Mouse (Mus musculus) kidney, adult 2 months (tissue): Measurements from ENCODE around the gene Arhgap32.

Experiments used
- CTCF ChIP-seq: fragments of 200-500 bp; conservative IDR thresholded peaks from 2 replicates; pipeline ENCODE4 v1.5.1; 2011; ENCODE audit warnings: low read depth, mild to moderate bottlenecking, control low read depth, low read length, moderate library complexity, mixed read lengths; ENCODE audit not compliant: insufficient read depth, insufficient read length
- POLR2A ChIP-seq: fragments of 200-500 bp; IDR thresholded peaks from one replicate; pipeline ENCODE4 v1.6.1; 2011; ENCODE audit warnings: low read depth, low read length, control low read depth

DNA sequence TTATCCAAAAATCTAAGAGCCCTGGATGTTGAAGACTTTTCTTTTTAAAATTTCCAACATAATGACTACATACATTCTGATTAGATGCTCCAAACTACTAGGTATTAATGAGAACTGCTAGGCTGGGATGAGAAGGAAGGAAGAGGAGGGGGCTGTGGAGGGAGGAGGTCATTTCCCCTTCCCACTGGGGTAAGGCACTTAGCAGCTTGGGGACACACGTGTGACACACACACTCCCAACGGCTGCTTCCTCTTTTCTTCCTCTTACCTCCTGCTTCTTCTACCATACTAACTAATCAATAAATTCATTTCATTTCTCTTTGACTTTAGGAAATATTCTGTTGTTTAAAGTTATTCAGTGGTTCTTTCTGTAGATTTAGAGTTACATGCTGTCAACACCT lies 65.2 kb downstream of the Arhgap32 start:
- TF ChIP-seq POLR2A (no peak), CTCF (no peak)
